Mouse (Mus musculus) myocyte (in vitro differentiated cells): ENCODE results near the gene Sema3a. TPM values are rescaled to one million over a fixed set of nuclear protein-coding genes. Genes with fewer than 3 reads are reported as not detected.

ENCODE experiments used
- H3K27me3 ChIP-seq: one replicate; pipeline ENCODE4 v1.6.1; 2011; ENCODE audit not compliant: control insufficient read depth, insufficient read depth, insufficient read length
- H3K36me3 ChIP-seq: one replicate; pipeline ENCODE4 v1.6.1; 2011; ENCODE audit not compliant: control insufficient read depth, insufficient read depth
- H3K4me2 ChIP-seq: one replicate; pipeline ENCODE4 v1.6.1; 2011; ENCODE audit warnings: low read depth, control low read depth
- H3K4me3 ChIP-seq: one replicate; pipeline ENCODE4 v1.5.1; 2011; ENCODE audit warnings: mild to moderate bottlenecking, control low read depth, moderate library complexity
- H3K79me2 ChIP-seq: one replicate; pipeline ENCODE4 v1.6.1; 2011; ENCODE audit not compliant: control insufficient read depth, insufficient read depth
- H3ac ChIP-seq: one replicate; pipeline ENCODE4 v1.6.1; 2011; ENCODE audit not compliant: control insufficient read depth, insufficient read length
- CEBPB ChIP-seq: IDR thresholded peaks from 2 replicates; pipeline ENCODE4 v1.6.1; 2011; ENCODE audit warnings: mild to moderate bottlenecking, moderate library complexity; ENCODE audit not compliant: poor library complexity, insufficient read depth, severe bottlenecking
- E2F4 ChIP-seq: IDR thresholded peaks from one replicate; pipeline ENCODE4 v1.6.1; 2011; ENCODE audit warnings: mild to moderate bottlenecking, control low read depth, moderate library complexity; ENCODE audit not compliant: insufficient read depth
- MAX ChIP-seq: IDR thresholded peaks from one replicate; pipeline ENCODE4 v1.6.1; 2011; ENCODE audit warnings: low read depth, mild to moderate bottlenecking, control low read depth
- MYOD1 ChIP-seq, 3 experiments: IDR thresholded peaks; one replicate each; pipeline ENCODE4 v1.6.1; 2011; ENCODE audit warnings: control low read depth in 2 of 3, low read depth in 2 of 3, mild to moderate bottlenecking in 2 of 3, moderate library complexity in 1 of 3; ENCODE audit not compliant: insufficient read length in 2 of 3, control insufficient read depth in 1 of 3
- MYOG ChIP-seq, 3 experiments: IDR thresholded peaks; one replicate each; pipeline ENCODE4 v1.6.1; 2011; ENCODE audit warnings: control low read depth in 2 of 3, low read depth in 2 of 3, mild to moderate bottlenecking in 2 of 3; ENCODE audit not compliant: insufficient read length in 2 of 3, control insufficient read depth in 1 of 3, insufficient read depth in 1 of 3
- POLR2A ChIP-seq: IDR thresholded peaks from one replicate; pipeline ENCODE4 v1.6.1; 2011; ENCODE audit warnings: low read depth, mild to moderate bottlenecking, control low read depth, moderate library complexity; ENCODE audit not compliant: insufficient read length
- POLR2AphosphoS2 ChIP-seq: IDR thresholded peaks from one replicate; pipeline ENCODE4 v1.6.1; 2011; ENCODE audit warnings: low read depth, control low read depth; ENCODE audit not compliant: insufficient read length
- REST ChIP-seq: IDR thresholded peaks from one replicate; pipeline ENCODE4 v1.6.1; 2011; ENCODE audit warnings: mild to moderate bottlenecking, control low read depth, moderate library complexity; ENCODE audit not compliant: insufficient read depth, insufficient read length
- SRF ChIP-seq: IDR thresholded peaks from one replicate; pipeline ENCODE4 v1.6.1; 2011; ENCODE audit warnings: low read depth; ENCODE audit not compliant: control insufficient read depth, insufficient read length
- TCF12 ChIP-seq: IDR thresholded peaks from one replicate; pipeline ENCODE4 v1.6.1; 2011; ENCODE audit warnings: mild to moderate bottlenecking, control low read depth; ENCODE audit not compliant: poor library complexity, insufficient read depth, severe bottlenecking
- TCF3 ChIP-seq: IDR thresholded peaks from one replicate; pipeline ENCODE4 v1.6.1; 2011; ENCODE audit warnings: low read depth, control low read depth; ENCODE audit not compliant: insufficient read length
- USF1 ChIP-seq: IDR thresholded peaks from one replicate; pipeline ENCODE4 v1.6.1; 2011; ENCODE audit warnings: low read depth, mild to moderate bottlenecking, control low read depth, moderate library complexity
- polyA plus RNA-seq: library from polyadenylated mRNA; unstranded; fragments of >200 nt; fragmentation: generic; extraction: Trizol; gene quantifications from one replicate; pipeline ENCODE4 v1.2.1, GENCODE M21; 2012; ENCODE audit warnings: missing spikeins

Gene Sema3a
- polyA plus RNA-seq, 1 experiment = 7.2 TPM

DNA sequence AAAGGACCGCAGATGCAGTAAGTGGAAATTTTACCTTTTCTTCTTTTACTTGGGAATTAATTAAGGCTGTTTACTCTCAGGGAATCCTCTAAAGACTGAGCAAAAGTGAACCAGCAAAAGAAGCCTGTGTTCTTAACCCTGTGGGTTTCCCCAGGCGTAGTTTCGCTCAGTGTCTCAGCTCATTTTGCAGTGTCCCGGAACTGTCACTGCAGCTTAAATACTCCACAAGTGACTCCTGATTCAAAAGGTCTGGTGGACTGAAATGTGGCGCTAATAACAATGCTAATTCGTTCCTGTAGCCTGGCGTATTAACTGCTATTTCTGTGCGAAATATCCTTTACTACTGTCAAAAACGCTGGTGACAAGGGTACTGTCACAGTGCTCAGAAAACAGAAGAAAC, 543 bp downstream of the Sema3a start:
- no peaks in the 10 kb centered on the region for H3K36me3 ChIP-seq
- no peak overlapping the region for H3K4me3 ChIP-seq
- H3K4me2 ChIP-seq = no peak overlapping the region
- no peak overlapping the region for H3ac ChIP-seq
- no peak for TF ChIP-seq MYOG (IDR thresholded peaks at IDR 0.05; ENCODE audit: control insufficient read depth in 1 of 3, insufficient read depth in 1 of 3, insufficient read length in 2 of 3, low read depth in 2 of 3)
- no peak for TF ChIP-seq TCF12
- no peak for TF ChIP-seq REST
- no peak for TF ChIP-seq TCF3
- no peak for TF ChIP-seq SRF
- no peak for TF ChIP-seq CEBPB
- no peak for TF ChIP-seq USF1
- no peaks in the 10 kb centered on the region for H3K27me3 ChIP-seq
- H3K79me2 ChIP-seq = no peaks in the 10 kb centered on the region

DNA sequence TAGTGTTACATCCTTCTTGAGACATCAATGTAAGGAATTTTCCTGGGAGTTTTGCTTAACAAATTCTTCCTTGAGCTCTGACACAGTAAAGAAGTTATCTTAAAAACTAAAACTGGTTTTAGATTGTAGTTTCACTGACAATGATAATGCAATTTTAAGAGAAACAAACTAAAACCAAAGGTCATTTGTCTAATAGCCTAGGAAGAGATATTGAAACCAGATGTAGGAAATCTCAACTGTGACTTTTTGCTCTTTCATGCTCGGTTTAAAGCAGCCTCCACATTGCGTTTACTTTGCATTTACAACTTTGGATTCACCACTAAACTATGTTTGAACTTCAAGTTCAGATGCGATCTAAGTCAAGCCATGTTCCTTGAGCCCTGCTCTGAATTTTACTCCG, 982 bp downstream of the Sema3a start:
- H3K79me2 ChIP-seq = no peaks in the 10 kb centered on the region
- TF ChIP-seq CEBPB (no peak), REST (no peak), MAX (no peak), POLR2AphosphoS2 (no peak), MYOG (IDR thresholded peaks at IDR 0.05; ENCODE audit: control insufficient read depth in 1 of 3, insufficient read depth in 1 of 3, insufficient read length in 2 of 3, low read depth in 2 of 3) (no peak), POLR2A (no peak), SRF (no peak), MYOD1 (IDR thresholded peaks at IDR 0.05; ENCODE audit: control insufficient read depth in 1 of 3, insufficient read length in 2 of 3, low read depth in 2 of 3) (no peak), E2F4 (no peak)
- no peak overlapping the region for H3K4me3 ChIP-seq
- H3K27me3 ChIP-seq = no peaks in the 10 kb centered on the region
- no peak overlapping the region for H3K4me2 ChIP-seq
- no peak overlapping the region for H3ac ChIP-seq
- no peaks in the 10 kb centered on the region for H3K36me3 ChIP-seq

DNA sequence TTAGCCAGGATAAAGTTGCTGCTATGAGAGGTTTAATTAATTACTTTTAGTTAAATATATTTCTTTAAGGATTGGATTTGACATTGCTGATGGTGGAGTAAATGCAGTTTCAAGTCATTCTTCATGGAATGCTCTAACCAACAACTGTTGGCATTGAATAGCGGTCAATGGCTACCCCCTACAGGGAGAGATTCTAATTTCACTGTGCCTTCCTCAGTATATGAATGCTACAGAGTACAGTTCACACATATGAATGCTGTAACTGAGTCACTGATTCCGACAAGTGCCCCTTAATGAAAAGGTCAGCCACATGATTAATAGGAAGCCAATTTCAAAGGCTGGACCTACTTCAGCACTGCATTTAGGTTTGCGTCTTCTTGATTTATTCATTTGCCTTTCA, 1.9 kb downstream of the Sema3a start:
- Histone ChIP-seq H3K36me3 (no peaks in the 10 kb centered on the region), H3K27me3 (no peaks in the 10 kb centered on the region), H3ac (no peak overlapping the region), H3K4me2 (no peak overlapping the region), H3K79me2 (no peaks in the 10 kb centered on the region), H3K4me3 (no peak overlapping the region)
- TF ChIP-seq TCF12 (no peak), POLR2AphosphoS2 (no peak), REST (no peak), TCF3 (no peak), MAX (no peak), CEBPB (no peak), E2F4 (no peak), MYOD1 (IDR thresholded peaks at IDR 0.05; ENCODE audit: control insufficient read depth in 1 of 3, insufficient read length in 2 of 3, low read depth in 2 of 3) (no peak), MYOG (IDR thresholded peaks at IDR 0.05; ENCODE audit: control insufficient read depth in 1 of 3, insufficient read depth in 1 of 3, insufficient read length in 2 of 3, low read depth in 2 of 3) (no peak), USF1 (no peak), POLR2A (no peak), SRF (no peak)

DNA sequence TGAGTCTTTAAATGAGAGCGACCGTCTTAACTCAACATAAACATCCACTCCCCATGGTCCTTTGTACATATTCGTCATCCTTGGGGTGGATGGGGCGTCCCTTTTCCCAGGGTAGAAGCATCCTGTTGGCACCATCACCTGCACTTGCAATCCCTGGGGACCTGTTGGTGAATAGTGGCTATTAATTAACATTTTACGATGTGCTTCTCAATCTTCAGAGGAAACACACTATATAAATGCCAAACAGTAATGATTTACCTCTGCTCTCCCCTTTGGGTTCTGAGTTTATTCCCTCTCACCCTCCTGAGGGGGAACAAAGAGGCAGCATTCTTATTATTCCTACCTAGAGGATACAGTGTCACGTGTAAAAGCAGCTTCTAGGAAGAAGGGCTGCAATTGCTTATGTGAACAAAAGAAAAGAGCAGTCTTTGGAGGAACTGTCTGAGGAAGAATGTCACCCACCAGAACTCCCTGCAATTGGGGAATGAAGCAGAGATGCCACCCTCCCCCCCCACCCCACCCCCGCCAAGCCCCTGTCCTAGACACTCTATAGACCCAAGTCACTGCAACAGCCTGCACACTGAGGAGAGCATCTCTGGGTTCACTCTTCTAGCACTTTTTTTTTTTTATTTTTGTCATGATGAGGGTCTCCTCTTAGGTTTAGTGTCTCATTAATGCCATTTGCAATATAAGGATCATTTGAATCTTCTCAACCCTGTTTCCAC, 19.7 kb downstream of the Sema3a start:
- Histone ChIP-seq H3ac (no peak overlapping the region), H3K27me3 (no peaks in the 10 kb centered on the region), H3K36me3 (no peaks in the 10 kb centered on the region), H3K4me2 (no peak overlapping the region), H3K79me2 (no peaks in the 10 kb centered on the region), H3K4me3 (no peak overlapping the region)
- TF ChIP-seq REST (no peak), POLR2A (no peak), TCF12 (no peak), USF1 (no peak), MAX (no peak), POLR2AphosphoS2 (no peak), SRF (no peak), TCF3 (no peak), E2F4 (no peak), MYOG (IDR thresholded peaks at IDR 0.05; ENCODE audit: control insufficient read depth in 1 of 3, insufficient read depth in 1 of 3, insufficient read length in 2 of 3, low read depth in 2 of 3) (no peak), CEBPB (no peak), MYOD1 (IDR thresholded peaks at IDR 0.05; ENCODE audit: control insufficient read depth in 1 of 3, insufficient read length in 2 of 3, low read depth in 2 of 3) (no peak)

DNA sequence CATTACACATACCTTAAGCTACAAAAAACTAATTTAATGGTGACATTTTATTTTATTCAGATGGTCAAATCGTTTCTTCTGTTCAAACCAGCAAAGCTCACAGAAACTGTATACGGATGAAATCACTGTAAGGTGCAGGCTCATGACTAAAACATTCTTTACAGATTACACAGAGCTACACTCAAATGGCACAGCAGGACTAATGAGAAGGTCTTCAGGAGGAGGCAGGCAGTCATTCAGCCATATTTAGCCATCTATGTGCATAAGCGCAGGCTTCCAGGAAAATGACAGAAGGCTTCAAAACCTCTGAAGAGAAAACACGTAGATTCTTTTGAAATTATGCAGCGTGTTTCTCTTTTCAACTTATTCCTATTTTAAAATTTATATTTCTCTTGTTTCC, 24.7 kb downstream of the Sema3a start:
- no peak overlapping the region for H3K4me2 ChIP-seq
- no peak overlapping the region for H3ac ChIP-seq
- TF ChIP-seq REST = no peak
- no peak for TF ChIP-seq MAX
- TF ChIP-seq POLR2A = no peak
- TF ChIP-seq USF1 = no peak
- no peak for TF ChIP-seq SRF
- TF ChIP-seq TCF12 = no peak
- TF ChIP-seq CEBPB = no peak
- no peak for TF ChIP-seq POLR2AphosphoS2
- no peak for TF ChIP-seq MYOD1 (IDR thresholded peaks at IDR 0.05; ENCODE audit: control insufficient read depth in 1 of 3, insufficient read length in 2 of 3, low read depth in 2 of 3)
- TF ChIP-seq TCF3 = no peak
- TF ChIP-seq MYOG (IDR thresholded peaks at IDR 0.05; ENCODE audit: control insufficient read depth in 1 of 3, insufficient read depth in 1 of 3, insufficient read length in 2 of 3, low read depth in 2 of 3) = no peak
- TF ChIP-seq E2F4 = no peak
- no peaks in the 10 kb centered on the region for H3K36me3 ChIP-seq
- H3K27me3 ChIP-seq = no peaks in the 10 kb centered on the region
- no peaks in the 10 kb centered on the region for H3K79me2 ChIP-seq
- no peak overlapping the region for H3K4me3 ChIP-seq
